Mouse (Mus musculus): Measurements from ENCODE around the gene Ptpn12.

Ptpn12 gene

GRCm38 (mm10) chr5:21030226-21030625 lies 25.5 kb downstream of the Ptpn12 start:
- DNase-seq (ENCODE audit: low spot score): no peak

GRCm38 (mm10) chr5:21017075-21017474 lies 38.6 kb downstream of the Ptpn12 start:
- no peak for DNase-seq (ENCODE audit: low spot score)

GRCm38 (mm10) chr5:21010908-21011307 lies 44.8 kb downstream of the Ptpn12 start:
- DNase-seq (ENCODE audit: low spot score): no peak

- peak; percentile 45 for DNase-seq (ENCODE audit: low spot score)
Observed at GRCm38 (mm10) chr5:21002723-21003122, 53.0 kb downstream of the Ptpn12 start.

- peak; percentile 21 for DNase-seq (ENCODE audit: low spot score)
Observed at GRCm38 (mm10) chr5:21001622-21002315, 53.9 kb downstream of the Ptpn12 start.

GRCm38 (mm10) chr5:20998427-20998826 lies 57.3 kb downstream of the Ptpn12 start:
- peak; percentile 40 for DNase-seq (ENCODE audit: low spot score)

GRCm38 (mm10) chr5:20997555-20997954 lies 58.2 kb downstream of the Ptpn12 start:
- peak; percentile 19 for DNase-seq (ENCODE audit: low spot score)

GRCm38 (mm10) chr5:20990062-20990809 lies 65.5 kb downstream of the Ptpn12 start:
- no peak for DNase-seq (ENCODE audit: low spot score)

- DNase-seq (ENCODE audit: low spot score): no peak
Observed at GRCm38 (mm10) chr5:20986271-20986670, 69.4 kb downstream of the Ptpn12 start.

GRCm38 (mm10) chr5:20983505-20983904 lies 72.2 kb downstream of the Ptpn12 start:
- DNase-seq (ENCODE audit: low spot score): no peak

- no peak for DNase-seq (ENCODE audit: low spot score)
Observed at GRCm38 (mm10) chr5:20974690-20975089, 81.0 kb downstream of the Ptpn12 start.

GRCm38 (mm10) chr5:20973999-20974398 lies 81.7 kb downstream of the Ptpn12 start:
- no peak for DNase-seq (ENCODE audit: low spot score)

- DNase-seq (ENCODE audit: low spot score): no peak
Observed at GRCm38 (mm10) chr5:20973069-20973468, 82.6 kb downstream of the Ptpn12 start.

- peak; percentile 66 for DNase-seq (ENCODE audit: low spot score)
Observed at GRCm38 (mm10) chr5:20968963-20969362, 86.7 kb downstream of the Ptpn12 start.

GRCm38 (mm10) chr5:20968493-20968892 lies 87.2 kb downstream of the Ptpn12 start:
- DNase-seq (ENCODE audit: low spot score): no peak

GRCm38 (mm10) chr5:20967942-20968341 lies 87.8 kb downstream of the Ptpn12 start:
- DNase-seq (ENCODE audit: low spot score): no peak

- no peak for DNase-seq (ENCODE audit: low spot score)
Observed at GRCm38 (mm10) chr5:20964446-20964845, 91.3 kb downstream of the Ptpn12 start.

GRCm38 (mm10) chr5:20963295-20963694 lies 92.4 kb downstream of the Ptpn12 start:
- no peak for DNase-seq (ENCODE audit: low spot score)

GRCm38 (mm10) chr5:20960927-20961326 lies 94.8 kb downstream of the Ptpn12 start:
- no peak for DNase-seq (ENCODE audit: low spot score)

GRCm38 (mm10) chr5:20956298-20956697 lies 99.4 kb downstream of the Ptpn12 start, which contains the start of gene Rsbn1l:
Rsbn1l (minus strand) TSS chr5:20956398.
- DNase-seq (ENCODE audit: low spot score): no peak

GRCm38 (mm10) chr5:20955114-20955835 lies 100.4 kb downstream of the Ptpn12 start:
- no peak for DNase-seq (ENCODE audit: low spot score)

GRCm38 (mm10) chr5:20952337-20952925 lies 103.3 kb downstream of the Ptpn12 start:
- DNase-seq (ENCODE audit: low spot score): no peak

Data from c-Kit-positive CD71-positive TER-119-positive erythroid progenitor cells, embryonic 14.5 days (primary cell).